Mouse (Mus musculus): ENCODE data around the gene 9330161L09Rik. TPM values are rescaled to one million over a fixed set of nuclear protein-coding genes. Genes with fewer than 3 reads are reported as not detected.
"Not testable (repeated sequence)": the region's sequence is repeated elsewhere in the genome, so short reads cannot be mapped to it uniquely, and the experiment has no call there.

The 9330161L09Rik gene
- polyA plus RNA-seq (2016; fragmentation: Nextera tagmentation; extraction: Ambion mirVana) = 0.35 and 0.60 TPM in 2 replicates

- H3K27ac ChIP-seq (replicated peaks) = no peak within 1 kb of the TSS
- no peaks in the 10 kb centered on the region for H3K4me1 ChIP-seq
- WGBS = 95% methylated on average over 4 of the region's 4 CpGs
- DNase-seq (ENCODE audit: low spot score) = no peak
- no peaks in the 10 kb centered on the region for H3K27me3 ChIP-seq (replicated peaks; ENCODE audit: low read depth, poor library complexity, severe bottlenecking)
- peaks cover 97% of the 10 kb centered on the region for H3K36me3 ChIP-seq (replicated peaks)
- no peaks in the 10 kb centered on the region for H3K9me3 ChIP-seq
- no peak within 1 kb of the TSS for H3K4me3 ChIP-seq
Observed at GRCm38 (mm10) chr12:103407720-103408119, at the start of gene 9330161L09Rik. 9330161L09Rik (minus strand) TSS chr12:103407820.

DNA sequence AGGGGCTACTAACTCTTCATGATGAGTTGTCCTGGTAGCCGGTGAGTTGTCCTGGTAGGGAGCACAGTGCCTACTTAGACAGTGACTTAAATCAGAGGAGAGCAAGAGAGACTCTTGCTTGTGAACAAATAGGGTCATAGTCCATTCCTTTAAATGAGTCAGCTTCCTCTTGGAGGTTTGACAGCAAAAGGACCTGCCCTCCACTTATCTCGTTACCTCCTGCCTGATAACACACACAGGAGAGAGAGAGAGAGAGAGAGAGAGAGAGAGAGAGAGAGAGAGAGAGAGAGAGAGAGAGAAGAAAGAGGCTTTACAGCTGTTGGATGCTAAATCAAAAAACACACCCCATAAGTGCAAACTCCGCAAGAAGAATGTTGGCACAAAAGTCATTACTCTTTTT is 49.5 kb upstream of the 9330161L09Rik start, which contains the start of gene Ifi27l2b:
Gene Ifi27l2b, minus strand, starts transcription at position 84 of the 400 bp plus-strand sequence.
- no peak for DNase-seq (ENCODE audit: low spot score)

GRCm38 (mm10) chr12:103456727-103457126 is 49.1 kb upstream of the 9330161L09Rik start:
- WGBS = no CpG with 5 or more reads among the region's 1 CpGs
- H3K4me3 ChIP-seq; H3K27ac ChIP-seq (replicated peaks); H3K9me3 ChIP-seq; H3K27me3 ChIP-seq (replicated peaks; ENCODE audit: low read depth, poor library complexity, severe bottlenecking); DNase-seq (ENCODE audit: low spot score); H3K4me1 ChIP-seq; H3K36me3 ChIP-seq (replicated peaks): not testable (repeated sequence)

More for the DNA sequence above, 49.5 kb upstream of the 9330161L09Rik start, which contains the start of gene Ifi27l2b:
- no peak within 1 kb of the TSS for H3K4me3 ChIP-seq
- no peak within 1 kb of the TSS for H3K27ac ChIP-seq (replicated peaks)
- no peaks in the 10 kb centered on the region for H3K27me3 ChIP-seq (replicated peaks; ENCODE audit: low read depth, poor library complexity, severe bottlenecking)
- 75% methylated on average over 3 of the region's 3 CpGs for WGBS
- H3K9me3 ChIP-seq = no peaks in the 10 kb centered on the region
- H3K4me1 ChIP-seq = no peaks in the 10 kb centered on the region
- H3K36me3 ChIP-seq (replicated peaks) = no peaks in the 10 kb centered on the region

DNA sequence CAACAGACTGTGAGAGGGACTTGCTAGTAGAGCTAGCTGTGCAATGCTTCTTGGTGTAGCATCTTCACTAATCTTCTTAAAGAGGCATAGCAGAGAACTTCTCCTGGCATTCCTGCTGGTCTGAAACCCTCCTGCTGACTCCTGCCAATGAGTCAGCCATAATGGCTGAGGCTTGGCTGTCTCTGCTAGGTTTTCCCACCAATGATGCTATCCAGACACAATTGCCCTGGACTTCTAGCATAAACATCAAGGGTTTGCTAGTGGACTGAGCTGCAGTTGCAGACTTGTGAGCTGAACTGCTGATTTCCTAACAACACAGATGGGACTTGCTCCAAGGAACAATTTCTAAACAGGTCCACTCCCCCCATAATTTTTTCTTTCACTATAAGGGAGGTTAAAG is 45.7 kb upstream of the 9330161L09Rik start:
- Histone ChIP-seq H3K36me3 (replicated peaks) (no peaks in the 10 kb centered on the region), H3K4me1 (no peaks in the 10 kb centered on the region), H3K9me3 (no peaks in the 10 kb centered on the region), H3K27ac (replicated peaks) (no peak overlapping the region), H3K4me3 (no peak overlapping the region), H3K27me3 (replicated peaks; ENCODE audit: low read depth, poor library complexity, severe bottlenecking) (no peaks in the 10 kb centered on the region)
- no peak for DNase-seq (ENCODE audit: low spot score)

DNA sequence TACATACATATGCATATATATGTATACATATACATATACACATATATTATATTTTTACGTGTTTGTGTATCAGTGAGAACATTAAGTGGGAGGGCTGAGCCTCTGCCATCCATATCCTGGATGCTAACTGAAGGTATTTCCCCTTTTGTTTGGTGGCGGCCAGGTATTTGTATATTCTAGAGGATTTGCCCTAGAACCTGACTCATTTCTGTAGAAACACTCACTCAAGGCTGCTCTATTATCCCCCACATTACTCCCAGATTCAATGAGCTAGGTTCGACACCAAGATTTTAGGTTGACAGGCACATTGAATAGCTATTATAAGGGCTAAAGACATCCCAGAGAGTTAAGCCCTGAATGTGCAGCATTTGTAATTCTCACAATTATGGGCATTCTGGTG is 37.4 kb upstream of the 9330161L09Rik start:
- Histone ChIP-seq H3K9me3 (no peaks in the 10 kb centered on the region), H3K27ac (replicated peaks) (no peak overlapping the region), H3K36me3 (replicated peaks) (no peaks in the 10 kb centered on the region), H3K4me1 (no peaks in the 10 kb centered on the region), H3K4me3 (no peak overlapping the region), H3K27me3 (replicated peaks; ENCODE audit: low read depth, poor library complexity, severe bottlenecking) (no peaks in the 10 kb centered on the region)
- no peak for DNase-seq (ENCODE audit: low spot score)
- 72% methylated on average over 3 of the region's 3 CpGs for WGBS

GRCm38 (mm10) chr12:103444261-103444660 is 36.6 kb upstream of the 9330161L09Rik start:
- WGBS = 42% methylated on average over 6 of the region's 7 CpGs
- H3K9me3 ChIP-seq; DNase-seq (ENCODE audit: low spot score); H3K4me3 ChIP-seq; H3K36me3 ChIP-seq (replicated peaks); H3K4me1 ChIP-seq; H3K27me3 ChIP-seq (replicated peaks; ENCODE audit: low read depth, poor library complexity, severe bottlenecking); H3K27ac ChIP-seq (replicated peaks): not testable (repeated sequence)

- DNase-seq (ENCODE audit: low spot score) = no peak
- Histone ChIP-seq H3K4me3 (no peak within 1 kb of the TSS), H3K9me3 (no peaks in the 10 kb centered on the region), H3K36me3 (replicated peaks) (no peaks in the 10 kb centered on the region), H3K27me3 (replicated peaks; ENCODE audit: low read depth, poor library complexity, severe bottlenecking) (no peaks in the 10 kb centered on the region), H3K4me1 (no peaks in the 10 kb centered on the region), H3K27ac (replicated peaks) (no peak within 1 kb of the TSS)
- 59% methylated on average over 3 of the region's 3 CpGs for WGBS
Observed at GRCm38 (mm10) chr12:103443524-103443923, 35.9 kb upstream of the 9330161L09Rik start, which contains the start of gene Ifi27l2a. Ifi27l2a (minus strand) TSS chr12:103443680.

GRCm38 (mm10) chr12:103437601-103438000 is 30.0 kb upstream of the 9330161L09Rik start:
- peaks cover 5% of the 10 kb centered on the region; the same call in 1 of the 2 replicates for H3K4me1 ChIP-seq
- no peak for DNase-seq (ENCODE audit: low spot score)
- no peak overlapping the region for H3K27ac ChIP-seq (replicated peaks)
- no peaks in the 10 kb centered on the region for H3K9me3 ChIP-seq
- 88% methylated on average over 1 of the region's 1 CpGs for WGBS
- no peak overlapping the region for H3K4me3 ChIP-seq
- H3K27me3 ChIP-seq (replicated peaks; ENCODE audit: low read depth, poor library complexity, severe bottlenecking) = no peaks in the 10 kb centered on the region
- H3K36me3 ChIP-seq (replicated peaks) = no peaks in the 10 kb centered on the region

- H3K27ac ChIP-seq (replicated peaks) = no peak overlapping the region
- no peaks in the 10 kb centered on the region for H3K9me3 ChIP-seq
Observed at GRCm38 (mm10) chr12:103434861-103435260, 27.2 kb upstream of the 9330161L09Rik start.

GRCm38 (mm10) chr12:103433986-103434731 is 26.5 kb upstream of the 9330161L09Rik start, which contains the start of gene Ifi27:
Ifi27 (plus strand) TSS chr12:103434211.
- H3K4me1 ChIP-seq = peaks cover 5% of the 10 kb centered on the region; the same call in 1 of the 2 replicates
- no peak within 1 kb of the TSS for H3K27ac ChIP-seq (replicated peaks)
- 75% methylated on average over 8 of the region's 8 CpGs for WGBS
- no peaks in the 10 kb centered on the region for H3K9me3 ChIP-seq
- no peaks in the 10 kb centered on the region for H3K36me3 ChIP-seq (replicated peaks)
- no peak within 1 kb of the TSS for H3K4me3 ChIP-seq
- H3K27me3 ChIP-seq (replicated peaks; ENCODE audit: low read depth, poor library complexity, severe bottlenecking) = no peaks in the 10 kb centered on the region
- no peak for DNase-seq (ENCODE audit: low spot score)

More at GRCm38 (mm10) chr12:103434861-103435260, 27.2 kb upstream of the 9330161L09Rik start:
- no peaks in the 10 kb centered on the region for H3K36me3 ChIP-seq (replicated peaks)
- no peaks in the 10 kb centered on the region for H3K27me3 ChIP-seq (replicated peaks; ENCODE audit: low read depth, poor library complexity, severe bottlenecking)
- no peak for DNase-seq (ENCODE audit: low spot score)
- H3K4me3 ChIP-seq = no peak overlapping the region
- peaks cover 5% of the 10 kb centered on the region; the same call in 1 of the 2 replicates for H3K4me1 ChIP-seq

GRCm38 (mm10) chr12:103433430-103433829 is 25.8 kb upstream of the 9330161L09Rik start:
- Histone ChIP-seq H3K27me3 (replicated peaks; ENCODE audit: low read depth, poor library complexity, severe bottlenecking) (no peaks in the 10 kb centered on the region), H3K27ac (replicated peaks) (no peak overlapping the region), H3K4me1 (peaks cover 5% of the 10 kb centered on the region; the same call in 1 of the 2 replicates), H3K4me3 (no peak overlapping the region), H3K36me3 (replicated peaks) (no peaks in the 10 kb centered on the region), H3K9me3 (no peaks in the 10 kb centered on the region)
- no peak for DNase-seq (ENCODE audit: low spot score)
- 94% methylated on average over 2 of the region's 2 CpGs for WGBS

DNA sequence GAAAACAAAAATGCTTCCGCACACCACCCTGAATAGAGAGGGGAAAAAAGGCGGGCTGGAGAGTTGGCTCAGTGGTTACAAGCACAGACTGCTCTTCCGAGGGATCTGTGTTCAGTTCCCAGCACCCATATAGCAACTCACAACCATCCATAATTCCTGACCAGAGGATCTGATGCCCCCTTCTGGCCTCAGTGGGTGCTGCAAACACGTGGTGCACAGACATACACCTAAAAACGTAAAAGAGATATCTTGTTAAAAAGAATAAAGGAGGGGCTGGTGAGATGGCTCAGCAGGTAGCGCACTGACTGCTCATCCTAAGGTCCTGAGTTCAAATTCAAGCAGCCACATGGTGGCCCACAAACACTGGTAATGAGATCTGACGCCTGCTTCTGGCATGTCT is 19.1 kb upstream of the 9330161L09Rik start:
- WGBS = 87% methylated on average over 7 of the region's 7 CpGs
- H3K9me3 ChIP-seq = no peaks in the 10 kb centered on the region
- no peak overlapping the region for H3K4me3 ChIP-seq

More for the DNA sequence above, 19.1 kb upstream of the 9330161L09Rik start:
- no peaks in the 10 kb centered on the region for H3K27me3 ChIP-seq (replicated peaks; ENCODE audit: low read depth, poor library complexity, severe bottlenecking)
- no peak for DNase-seq (ENCODE audit: low spot score)
- peaks cover 22% of the 10 kb centered on the region for H3K4me1 ChIP-seq
- H3K27ac ChIP-seq (replicated peaks) = no peak overlapping the region
- peaks cover 20% of the 10 kb centered on the region for H3K36me3 ChIP-seq (replicated peaks)
